Mouse (Mus musculus) monocyte, adult 2 months (primary cell): ENCODE data around the gene Stk17b.
A peak's percentile ranks its signal among the peaks of the same experiment; 100 is the strongest.
"Not testable (repeated sequence)": the region's sequence is repeated elsewhere in the genome, so short reads cannot be mapped to it uniquely, and the experiment has no call there.

ENCODE experiments used
- DNase-seq, 2 experiments: peaks; one replicate each; pipeline ENCODE4 v3.0.0; 2022; ENCODE audit warnings: low spot score in 2 of 2, low read depth in 1 of 2

Stk17b gene

GRCm38 (mm10) chr1:53782956-53783355, 2.1 kb downstream of the Stk17b start:
- DNase-seq = no peak

GRCm38 (mm10) chr1:53782079-53782478, 2.9 kb downstream of the Stk17b start:
- DNase-seq = no peak

- DNase-seq = no peak
Measured at GRCm38 (mm10) chr1:53781311-53781710, 3.7 kb downstream of the Stk17b start.

- DNase-seq = no peak
Measured at GRCm38 (mm10) chr1:53776176-53776905, 8.7 kb downstream of the Stk17b start.

- no peak for DNase-seq
Measured at GRCm38 (mm10) chr1:53775545-53775944, 9.5 kb downstream of the Stk17b start.

- DNase-seq = no peak
Measured at GRCm38 (mm10) chr1:53775036-53775435, 10.0 kb downstream of the Stk17b start.

- DNase-seq = no peak
Measured at GRCm38 (mm10) chr1:53774571-53774970, 10.5 kb downstream of the Stk17b start.

- DNase-seq = peak; percentile 67 to 80
Measured at GRCm38 (mm10) chr1:53773994-53774393, 11.0 kb downstream of the Stk17b start.

GRCm38 (mm10) chr1:53772967-53773366, 12.1 kb downstream of the Stk17b start:
- DNase-seq = no peak

- DNase-seq = no peak
Measured at GRCm38 (mm10) chr1:53771476-53771875, 13.5 kb downstream of the Stk17b start.

GRCm38 (mm10) chr1:53766112-53766511, 18.9 kb downstream of the Stk17b start:
- no peak for DNase-seq

GRCm38 (mm10) chr1:53757316-53757715, 27.7 kb downstream of the Stk17b start:
- DNase-seq = no peak

GRCm38 (mm10) chr1:53753501-53753900, 31.5 kb downstream of the Stk17b start:
- DNase-seq = not testable (repeated sequence)

GRCm38 (mm10) chr1:53751144-53751543, 33.9 kb downstream of the Stk17b start:
- no peak for DNase-seq

GRCm38 (mm10) chr1:53750697-53751096, 34.3 kb downstream of the Stk17b start:
- not testable (repeated sequence) for DNase-seq

- DNase-seq = not testable (repeated sequence)
Measured at GRCm38 (mm10) chr1:53749881-53750385, 35.1 kb downstream of the Stk17b start.

GRCm38 (mm10) chr1:53748571-53748970, 36.5 kb downstream of the Stk17b start:
- DNase-seq = no peak

- no peak for DNase-seq
Measured at GRCm38 (mm10) chr1:53746001-53746400, 39.0 kb downstream of the Stk17b start.

GRCm38 (mm10) chr1:53741742-53742458, 43.1 kb downstream of the Stk17b start:
- no peak for DNase-seq

- no peak for DNase-seq
Measured at GRCm38 (mm10) chr1:53740777-53741336, 44.2 kb downstream of the Stk17b start.

GRCm38 (mm10) chr1:53740077-53740776, 44.8 kb downstream of the Stk17b start:
- DNase-seq = not testable (repeated sequence)
